Mouse (Mus musculus) lung, embryonic 14.5 days (tissue): ENCODE data around the gene Ifrd1. TPM values are rescaled to one million over a fixed set of nuclear protein-coding genes. Genes with fewer than 3 reads are reported as not detected.

Source experiments
- ATAC-seq: fragments of 200-750 bp; cut with Nextera tagmentation; 2 replicates; pipeline ENCODE4 v1.8.0; 2017; ENCODE audit warnings: mild to moderate bottlenecking, moderate TSS enrichment, moderate library complexity; ENCODE audit not compliant: insufficient read depth
- DNase-seq: peaks from one replicate; pipeline ENCODE4 v3.0.0-alpha.2; 2015
- H3K27ac ChIP-seq: fragments of 300-500 bp; sonication (generic); 2 replicates; pipeline ENCODE4 v1.5.1; 2014; ENCODE audit warnings: low read depth, mild to moderate bottlenecking, moderate library complexity
- H3K27me3 ChIP-seq: fragments of 300-500 bp; sonication (generic); 2 replicates; pipeline ENCODE4 v1.6.1; 2014; ENCODE audit warnings: low read length, control low read depth; ENCODE audit not compliant: insufficient read depth
- H3K36me3 ChIP-seq: fragments of 300-500 bp; sonication (generic); 2 replicates; pipeline ENCODE4 v1.6.1; 2014; ENCODE audit warnings: control low read depth; ENCODE audit not compliant: insufficient read depth
- H3K4me1 ChIP-seq: fragments of 300-500 bp; sonication (generic); 2 replicates; pipeline ENCODE4 v1.6.1; 2014; ENCODE audit warnings: antibody characterized with exemption, control low read depth; ENCODE audit not compliant: insufficient read depth
- H3K4me2 ChIP-seq: fragments of 300-500 bp; sonication (generic); 2 replicates; pipeline ENCODE4 v1.6.1; 2014; ENCODE audit warnings: mild to moderate bottlenecking
- H3K4me3 ChIP-seq: fragments of 300-500 bp; sonication (generic); 2 replicates; pipeline ENCODE4 v1.5.1; 2014; ENCODE audit warnings: low read depth, low read length
- H3K9ac ChIP-seq: fragments of 300-500 bp; sonication (generic); 2 replicates; pipeline ENCODE4 v1.6.1; 2014
- H3K9me3 ChIP-seq: fragments of 300-500 bp; sonication (generic); 2 replicates; pipeline ENCODE4 v1.6.1; 2016; ENCODE audit warnings: low read depth, low read length, control low read depth
- CTCF ChIP-seq: IDR thresholded peaks from 2 replicates; pipeline ENCODE4 v1.5.1; 2016; ENCODE audit warnings: antibody characterized with exemption, low read depth
- WGBS: fragments of 180-500 bp; shearing (Covaris S2); extraction: QIAGEN DNeasy Blood & Tissue Kit; methylation state at CpG from one replicate; pipeline ENCODE4 v1.1.7; 2014; 5-methylcytosine and 5-hydroxymethylcytosine counted together
- polyA plus RNA-seq: library from polyadenylated mRNA; unstranded; fragments of >200 nt; fragmentation: Nextera tagmentation; extraction: Ambion mirVana; gene quantifications from 2 replicates; pipeline ENCODE4 v1.2.1, GENCODE M21; 2014

Ifrd1 gene
- polyA plus RNA-seq, 1 experiment from 2014 or later: 141 TPM

DNA sequence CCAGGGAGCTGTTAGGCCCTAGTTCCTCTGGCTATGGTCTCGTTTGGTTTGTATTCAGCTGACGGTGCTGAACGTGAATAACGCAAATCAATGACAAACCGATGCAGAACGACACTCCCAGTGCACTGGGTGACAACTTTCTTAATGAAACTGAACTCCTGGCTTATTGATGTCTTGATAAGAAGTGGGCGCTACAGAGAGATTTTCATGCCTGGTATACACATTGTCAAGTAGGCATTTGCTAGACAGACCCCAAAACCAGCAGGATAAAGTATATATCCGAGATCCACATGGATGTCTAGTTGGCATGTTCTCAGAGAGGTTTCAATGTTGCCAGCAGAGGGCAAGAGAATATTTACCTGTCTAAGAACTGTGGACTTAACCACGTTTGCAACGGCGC, 6.4 kb upstream of the Ifrd1 start:
- Histone ChIP-seq H3K9me3 (no peaks in the 10 kb centered on the region), H3K27ac (no peak overlapping the region), H3K27me3 (no peaks in the 10 kb centered on the region), H3K36me3 (no peaks in the 10 kb centered on the region), H3K9ac (no peak overlapping the region), H3K4me1 (peaks cover 3% of the 10 kb centered on the region; the same call in 1 of the 2 replicates), H3K4me3 (no peak overlapping the region), H3K4me2 (no peak overlapping the region)
- ATAC-seq (no peak), DNase-seq (no peak)
- 81% methylated on average over 11 of the region's 11 CpGs for WGBS
- TF ChIP-seq CTCF: no peak

DNA sequence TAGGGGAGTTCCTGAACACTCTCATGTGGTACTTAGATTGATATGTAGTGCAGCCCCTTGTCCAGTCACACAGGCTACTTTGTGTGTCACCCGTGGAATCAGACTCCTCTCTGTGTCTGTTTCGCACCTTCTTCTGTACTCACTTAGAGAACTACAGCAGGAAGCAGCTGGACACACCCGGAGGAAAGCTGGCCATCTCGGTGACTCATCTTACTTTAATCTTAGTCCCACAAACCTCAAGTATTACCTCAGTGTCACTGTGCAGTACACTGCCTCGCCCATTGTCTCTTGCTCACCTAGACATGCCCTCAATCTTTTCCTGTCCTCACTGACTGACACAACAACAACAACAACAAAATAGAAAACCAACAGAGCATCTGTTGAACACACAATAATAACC, 4.9 kb upstream of the Ifrd1 start:
- no peak for ATAC-seq
- no peak for DNase-seq
- Histone ChIP-seq H3K9ac (no peak overlapping the region), H3K4me2 (no peak overlapping the region), H3K27me3 (no peaks in the 10 kb centered on the region), H3K36me3 (no peaks in the 10 kb centered on the region), H3K4me3 (no peak overlapping the region), H3K9me3 (no peaks in the 10 kb centered on the region), H3K4me1 (peaks cover 3% of the 10 kb centered on the region; the same call in 1 of the 2 replicates), H3K27ac (no peak overlapping the region)
- TF ChIP-seq CTCF: no peak
- WGBS: 68% methylated on average over 5 of the region's 5 CpGs

DNA sequence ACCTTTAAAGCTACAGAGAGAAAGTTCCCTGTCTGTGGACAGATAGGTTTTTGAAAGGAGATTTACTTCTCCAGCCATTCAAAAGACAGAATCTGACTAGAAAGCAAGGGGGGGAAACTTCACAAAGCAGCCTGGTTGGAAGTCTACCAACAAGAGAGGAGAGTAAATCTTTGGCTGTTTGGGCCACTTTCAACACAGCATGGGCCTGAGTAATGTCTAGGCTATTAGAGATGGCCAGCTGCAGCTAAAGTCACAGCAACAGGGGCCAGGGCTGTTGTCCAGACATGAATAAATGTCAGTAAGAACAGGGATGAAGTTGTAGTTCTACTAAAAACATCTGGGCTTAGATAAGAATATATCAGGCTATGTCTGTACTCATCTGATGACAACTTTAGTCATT, 2.0 kb upstream of the Ifrd1 start:
- peak; percentile 61 for DNase-seq
- Histone ChIP-seq H3K4me1 (no peaks in the 10 kb centered on the region), H3K27me3 (no peaks in the 10 kb centered on the region), H3K4me3 (no peak overlapping the region), H3K9me3 (no peaks in the 10 kb centered on the region), H3K9ac (no peak overlapping the region), H3K4me2 (no peak overlapping the region), H3K27ac (no peak overlapping the region), H3K36me3 (no peaks in the 10 kb centered on the region)
- TF ChIP-seq CTCF: no peak
- ATAC-seq: peak; percentile 40; the same call in 1 of the 2 replicates

DNA sequence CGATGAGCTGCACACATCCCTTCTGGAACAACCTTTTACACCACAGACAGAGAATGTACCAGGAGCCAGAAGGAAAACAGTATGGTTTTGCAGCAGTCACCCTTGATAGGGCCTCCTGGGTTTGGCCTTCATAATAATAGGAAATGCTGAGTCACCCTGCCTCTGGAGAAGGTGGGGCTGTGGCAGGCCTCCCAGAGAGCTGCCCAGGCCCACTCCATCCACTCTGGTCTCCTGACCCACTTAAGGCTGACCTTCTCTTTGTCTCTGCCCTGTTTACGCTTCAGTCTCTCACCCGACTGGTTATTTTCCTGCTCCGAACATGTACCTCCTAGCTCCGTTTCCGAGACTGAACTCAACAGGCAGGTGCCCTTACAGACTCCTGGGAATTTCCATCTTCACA, 328 bp downstream of the Ifrd1 start:
- Histone ChIP-seq H3K4me1 (no peaks in the 10 kb centered on the region; the same call in 1 of the 2 replicates), H3K27me3 (no peaks in the 10 kb centered on the region), H3K9ac (no peak overlapping the region), H3K27ac (no peak overlapping the region), H3K9me3 (no peaks in the 10 kb centered on the region), H3K4me3 (no peak overlapping the region), H3K4me2 (no peak overlapping the region), H3K36me3 (no peaks in the 10 kb centered on the region)
- TF ChIP-seq CTCF: no peak
- 59% methylated on average over 6 of the region's 6 CpGs for WGBS
- ATAC-seq (peak; percentile 70), DNase-seq (peak; percentile 42)

DNA sequence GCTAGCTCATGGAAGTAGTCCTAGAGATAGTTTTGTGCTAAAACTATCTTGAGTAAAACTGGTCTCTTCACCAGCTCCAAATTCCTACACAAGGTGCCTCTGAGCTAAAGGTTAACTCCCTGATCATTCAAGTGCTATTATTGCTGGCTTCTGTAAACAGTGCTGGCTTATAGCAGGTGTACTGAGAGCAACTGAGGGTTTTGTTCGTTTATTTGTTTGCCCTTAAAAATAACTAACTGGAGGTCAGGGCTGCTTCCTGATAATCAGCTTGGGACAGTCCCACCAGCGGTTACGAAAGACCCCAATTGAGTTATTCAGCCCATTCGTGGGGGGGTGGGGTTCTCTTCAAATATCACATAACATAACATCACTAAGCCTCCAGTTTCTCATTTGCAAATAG, 920 bp downstream of the Ifrd1 start:
- Histone ChIP-seq H3K4me2 (no peak overlapping the region), H3K4me3 (no peak overlapping the region), H3K4me1 (no peaks in the 10 kb centered on the region; the same call in 1 of the 2 replicates), H3K27ac (no peak overlapping the region), H3K9me3 (no peaks in the 10 kb centered on the region), H3K27me3 (no peaks in the 10 kb centered on the region), H3K36me3 (no peaks in the 10 kb centered on the region), H3K9ac (no peak overlapping the region)
- 40% methylated on average over 4 of the region's 4 CpGs for WGBS
- ATAC-seq: no peak
- no peak for TF ChIP-seq CTCF
- no peak for DNase-seq

DNA sequence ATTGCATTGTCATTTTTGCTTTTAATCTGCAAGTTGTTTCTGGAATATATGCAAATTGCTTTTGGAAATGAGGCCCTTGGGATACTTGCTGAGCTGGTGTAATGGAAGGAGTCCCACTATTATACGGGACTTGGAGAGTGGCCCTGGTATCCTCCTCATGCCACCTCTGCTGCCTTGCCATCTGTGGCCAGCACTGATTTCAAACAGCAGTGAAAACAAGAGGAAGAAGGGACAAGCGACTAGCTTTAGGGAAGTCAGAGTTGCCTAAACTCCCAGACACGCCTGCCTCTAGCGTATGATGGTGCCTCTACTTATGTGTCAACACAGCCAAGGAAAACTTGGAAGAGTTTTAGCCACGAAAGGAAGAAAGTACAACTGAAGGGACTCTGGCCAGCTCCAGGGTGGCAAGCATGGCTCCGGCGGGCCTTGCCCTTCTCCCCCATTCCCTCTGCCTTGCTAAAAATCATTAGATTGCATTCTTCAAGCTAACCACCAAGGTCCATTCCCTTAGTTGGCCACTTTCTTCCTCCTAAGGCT, 2.8 kb downstream of the Ifrd1 start:
- WGBS: 89% methylated on average over 7 of the region's 7 CpGs

DNA sequence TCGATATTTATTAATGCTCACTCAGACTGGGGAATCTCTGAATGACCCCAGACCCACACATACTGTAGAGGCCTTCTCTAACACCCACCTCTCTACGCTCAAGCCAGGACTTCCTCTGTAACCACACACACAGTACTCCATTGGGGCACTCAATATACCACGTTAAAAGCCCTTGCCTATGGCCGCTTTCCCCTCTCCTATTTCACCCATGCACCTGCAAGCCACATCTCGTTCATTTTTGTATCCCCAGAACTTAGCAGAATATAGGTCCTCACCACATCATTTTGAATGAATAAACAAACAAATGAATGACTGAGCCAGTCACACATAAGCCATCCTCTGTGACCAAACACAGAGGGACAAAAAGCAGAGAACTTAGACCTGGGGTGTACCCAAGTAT, 3.4 kb downstream of the Ifrd1 start:
- Histone ChIP-seq H3K27ac (no peak overlapping the region), H3K4me2 (no peak overlapping the region), H3K36me3 (no peaks in the 10 kb centered on the region), H3K27me3 (no peaks in the 10 kb centered on the region), H3K9me3 (no peaks in the 10 kb centered on the region), H3K9ac (no peak overlapping the region), H3K4me1 (no peaks in the 10 kb centered on the region; the same call in 1 of the 2 replicates), H3K4me3 (no peak overlapping the region)
- DNase-seq (no peak), ATAC-seq (no peak)
- 88% methylated on average over 5 of the region's 5 CpGs for WGBS
- TF ChIP-seq CTCF: no peak

More for the DNA sequence above, 2.8 kb downstream of the Ifrd1 start:
- DNase-seq: no peak
- H3K4me3 ChIP-seq: no peak overlapping the region
- H3K27me3 ChIP-seq: no peaks in the 10 kb centered on the region
- ATAC-seq: no peak
- no peak overlapping the region for H3K27ac ChIP-seq
- TF ChIP-seq CTCF: no peak
- H3K9me3 ChIP-seq: no peaks in the 10 kb centered on the region
- no peaks in the 10 kb centered on the region; the same call in 1 of the 2 replicates for H3K4me1 ChIP-seq
- no peak overlapping the region for H3K4me2 ChIP-seq
- no peak overlapping the region for H3K9ac ChIP-seq
- H3K36me3 ChIP-seq: no peaks in the 10 kb centered on the region
